Mouse (Mus musculus) myocyte (in vitro differentiated cells): ENCODE results near the gene Kif16b.

Experiments used
- CEBPB ChIP-seq: IDR thresholded peaks from 2 replicates; pipeline ENCODE4 v1.6.1; 2011; ENCODE audit warnings: mild to moderate bottlenecking, moderate library complexity; ENCODE audit not compliant: poor library complexity, insufficient read depth, severe bottlenecking
- E2F4 ChIP-seq: IDR thresholded peaks from one replicate; pipeline ENCODE4 v1.6.1; 2011; ENCODE audit warnings: mild to moderate bottlenecking, control low read depth, moderate library complexity; ENCODE audit not compliant: insufficient read depth
- MAX ChIP-seq: IDR thresholded peaks from one replicate; pipeline ENCODE4 v1.6.1; 2011; ENCODE audit warnings: low read depth, mild to moderate bottlenecking, control low read depth
- MYOD1 ChIP-seq, 3 experiments: IDR thresholded peaks; one replicate each; pipeline ENCODE4 v1.6.1; 2011; ENCODE audit warnings: control low read depth in 2 of 3, low read depth in 2 of 3, mild to moderate bottlenecking in 2 of 3, moderate library complexity in 1 of 3; ENCODE audit not compliant: insufficient read length in 2 of 3, control insufficient read depth in 1 of 3
- MYOG ChIP-seq, 3 experiments: IDR thresholded peaks; one replicate each; pipeline ENCODE4 v1.6.1; 2011; ENCODE audit warnings: control low read depth in 2 of 3, low read depth in 2 of 3, mild to moderate bottlenecking in 2 of 3; ENCODE audit not compliant: insufficient read length in 2 of 3, control insufficient read depth in 1 of 3, insufficient read depth in 1 of 3
- POLR2A ChIP-seq: IDR thresholded peaks from one replicate; pipeline ENCODE4 v1.6.1; 2011; ENCODE audit warnings: low read depth, mild to moderate bottlenecking, control low read depth, moderate library complexity; ENCODE audit not compliant: insufficient read length
- POLR2AphosphoS2 ChIP-seq: IDR thresholded peaks from one replicate; pipeline ENCODE4 v1.6.1; 2011; ENCODE audit warnings: low read depth, control low read depth; ENCODE audit not compliant: insufficient read length
- SRF ChIP-seq: IDR thresholded peaks from one replicate; pipeline ENCODE4 v1.6.1; 2011; ENCODE audit warnings: low read depth; ENCODE audit not compliant: control insufficient read depth, insufficient read length
- TCF12 ChIP-seq: IDR thresholded peaks from one replicate; pipeline ENCODE4 v1.6.1; 2011; ENCODE audit warnings: mild to moderate bottlenecking, control low read depth; ENCODE audit not compliant: poor library complexity, insufficient read depth, severe bottlenecking
- TCF3 ChIP-seq: IDR thresholded peaks from one replicate; pipeline ENCODE4 v1.6.1; 2011; ENCODE audit warnings: low read depth, control low read depth; ENCODE audit not compliant: insufficient read length
- USF1 ChIP-seq: IDR thresholded peaks from one replicate; pipeline ENCODE4 v1.6.1; 2011; ENCODE audit warnings: low read depth, mild to moderate bottlenecking, control low read depth, moderate library complexity

DNA sequence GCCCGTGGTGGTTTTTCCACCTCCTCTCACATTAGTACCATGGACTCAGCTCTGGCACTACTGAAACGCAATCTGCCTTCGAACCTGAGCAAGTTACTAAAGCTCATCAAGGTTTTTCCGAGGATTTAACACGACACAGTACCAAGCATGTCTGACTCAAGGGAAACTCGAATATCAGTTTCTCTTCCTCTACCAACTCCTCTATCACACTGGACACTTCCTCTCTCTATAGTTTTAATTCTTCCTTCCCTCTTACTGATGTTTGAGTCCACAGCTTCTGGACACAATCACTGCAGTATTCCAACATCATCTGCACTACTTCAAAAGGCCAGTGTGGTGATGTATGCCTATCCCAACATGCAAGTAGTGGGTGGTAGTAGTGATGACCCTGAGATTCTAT, 40.3 kb downstream of the Kif16b start:
- TF ChIP-seq USF1, result no peak
- TF ChIP-seq CEBPB, result no peak
- no peak for TF ChIP-seq POLR2A
- TF ChIP-seq TCF12, result no peak
- TF ChIP-seq MYOG (IDR thresholded peaks at IDR 0.05; ENCODE audit: control insufficient read depth in 1 of 3, insufficient read depth in 1 of 3, insufficient read length in 2 of 3, low read depth in 2 of 3), result no peak
- no peak for TF ChIP-seq E2F4
- TF ChIP-seq MAX, result no peak
- no peak for TF ChIP-seq SRF
- no peak for TF ChIP-seq POLR2AphosphoS2
- TF ChIP-seq MYOD1 (IDR thresholded peaks at IDR 0.05; ENCODE audit: control insufficient read depth in 1 of 3, insufficient read length in 2 of 3, low read depth in 2 of 3), result no peak
- no peak for TF ChIP-seq TCF3
